Mouse (Mus musculus) ES-E14 (cell line): ENCODE data around the gene Knop1. TPM values are rescaled to one million over a fixed set of nuclear protein-coding genes. Genes with fewer than 3 reads are reported as not detected.

ENCODE experiments used
- DNase-seq: peaks from one replicate; pipeline ENCODE4 v3.0.0-alpha.2; 2013; ENCODE audit warnings: low read depth, low spot score
- H3K27ac ChIP-seq: 2 replicates; pipeline ENCODE4 v1.5.1; 2012; ENCODE audit warnings: low read depth, mild to moderate bottlenecking, low read length, moderate library complexity, mixed read lengths; ENCODE audit not compliant: poor library complexity, insufficient read depth, severe bottlenecking
- H3K36me3 ChIP-seq: 2 replicates; pipeline ENCODE4 v1.6.1; 2012; ENCODE audit warnings: mild to moderate bottlenecking, low read length, moderate library complexity, mixed read lengths; ENCODE audit not compliant: control insufficient read depth, poor library complexity, insufficient read depth, severe bottlenecking
- H3K4me1 ChIP-seq, 2 experiments: fragments of 150-350 bp in 1 of 2; sonication (generic) in 1 of 2; 2 replicates each; pipeline ENCODE4 v1.6.1; 2012; ENCODE audit warnings: low read length in 2 of 2, mild to moderate bottlenecking in 1 of 2, mixed read lengths in 1 of 2; ENCODE audit not compliant: control insufficient read depth in 2 of 2, insufficient read depth in 2 of 2, poor library complexity in 1 of 2
- H3K4me3 ChIP-seq, 2 experiments: fragments of 150-350 bp in 1 of 2; sonication (generic) in 1 of 2; 2 replicates each; pipeline ENCODE4 v1.5.1; 2012; ENCODE audit warnings: low read length in 2 of 2, low read depth in 1 of 2, mild to moderate bottlenecking in 1 of 2, mixed read lengths in 1 of 2; ENCODE audit not compliant: insufficient read depth in 1 of 2, poor library complexity in 1 of 2, severe bottlenecking in 1 of 2
- H3K9ac ChIP-seq: 2 replicates; pipeline ENCODE4 v1.6.1; 2012; ENCODE audit warnings: low read depth, mild to moderate bottlenecking, low read length, mixed read lengths; ENCODE audit not compliant: poor library complexity, insufficient read depth, severe bottlenecking
- H3K9me3 ChIP-seq: fragments of 150-350 bp; sonication (generic); 2 replicates; pipeline ENCODE4 v1.6.1; 2012; ENCODE audit warnings: low read depth, mild to moderate bottlenecking, low read length; ENCODE audit not compliant: control insufficient read depth, insufficient read depth
- CHD2 ChIP-seq: IDR thresholded peaks from 2 replicates; pipeline ENCODE4 v1.6.1; 2014; ENCODE audit warnings: mild to moderate bottlenecking, low read depth, low read length, inconsistent platforms
- HCFC1 ChIP-seq: IDR thresholded peaks from 2 replicates; pipeline ENCODE4 v1.6.1; 2012; ENCODE audit warnings: low read length, inconsistent platforms, borderline replicate concordance; ENCODE audit not compliant: insufficient read depth
- MAFK ChIP-seq: IDR thresholded peaks from 2 replicates; pipeline ENCODE4 v1.6.1; 2014; ENCODE audit warnings: mild to moderate bottlenecking, low read depth, low read length, inconsistent platforms; ENCODE audit not compliant: insufficient read depth
- ZC3H11A ChIP-seq: IDR thresholded peaks from 2 replicates; pipeline ENCODE4 v1.6.1; 2012; ENCODE audit warnings: low read depth, mild to moderate bottlenecking, inconsistent platforms, low read length, borderline replicate concordance
- ZNF384 ChIP-seq: IDR thresholded peaks from 2 replicates; pipeline ENCODE4 v1.6.1; 2012; ENCODE audit warnings: low read depth, low read length, inconsistent platforms
- in situ Hi-C, 2 experiments: fragments of 600-800 bp; cut with MboI; formaldehyde crosslinking; loops; one replicate each; pipeline ENCODE4 v1.15.1; 2025; ENCODE audit warnings: low sequenced_read_pairs in 2 of 2, inconsistent platforms in 1 of 2; ENCODE audit not compliant: unreplicated experiment in 2 of 2
- total RNA-seq: library from RNA; depleted of rRNA; stranded (reverse); fragments of 300-350 nt; gene quantifications from 2 replicates; pipeline ENCODE4 v1.2.3, GENCODE M21; 2012; rRNA removed

The Knop1 gene
- total RNA-seq, 1 experiment: 56.8 TPM

- in situ Hi-C loops: no loop called here
- no peak overlapping the region for H3K9ac ChIP-seq
- no peak overlapping the region for H3K27ac ChIP-seq
- H3K4me3 ChIP-seq: no peak overlapping the region
- DNase-seq: no peak
- H3K36me3 ChIP-seq: peaks cover 4% of the 10 kb centered on the region
- TF ChIP-seq ZC3H11A (no peak), MAFK (no peak), CHD2 (no peak), HCFC1 (no peak), ZNF384 (no peak)
- no peaks in the 10 kb centered on the region for H3K9me3 ChIP-seq
- no peaks in the 10 kb centered on the region for H3K4me1 ChIP-seq
Measured at GRCm38 (mm10) chr7:118798105-118798570, 57.9 kb downstream of the Knop1 start.

GRCm38 (mm10) chr7:118797600-118797999 is 58.5 kb downstream of the Knop1 start:
- H3K36me3 ChIP-seq: peaks cover 4% of the 10 kb centered on the region
- no peak overlapping the region for H3K27ac ChIP-seq
- no peak for TF ChIP-seq MAFK
- no peak for TF ChIP-seq ZC3H11A
- TF ChIP-seq ZNF384: no peak
- no peak for TF ChIP-seq HCFC1
- TF ChIP-seq CHD2: no peak
- H3K9me3 ChIP-seq: no peaks in the 10 kb centered on the region
- in situ Hi-C loops: no loop called here
- no peak for DNase-seq
- H3K4me1 ChIP-seq: no peaks in the 10 kb centered on the region
- H3K4me3 ChIP-seq: no peak overlapping the region
- H3K9ac ChIP-seq: no peak overlapping the region

- DNase-seq: no peak
- Histone ChIP-seq H3K36me3 (peaks cover 5% of the 10 kb centered on the region), H3K9ac (no peak overlapping the region), H3K4me3 (no peak overlapping the region), H3K9me3 (no peaks in the 10 kb centered on the region), H3K27ac (no peak overlapping the region), H3K4me1 (no peaks in the 10 kb centered on the region)
- TF ChIP-seq CHD2 (no peak), HCFC1 (no peak), ZNF384 (no peak), ZC3H11A (no peak), MAFK (no peak)
- in situ Hi-C loops: no loop called here
Measured at GRCm38 (mm10) chr7:118796838-118797237, 59.2 kb downstream of the Knop1 start.

- no peak for DNase-seq
- Histone ChIP-seq H3K27ac (no peak overlapping the region), H3K4me3 (no peak overlapping the region), H3K9me3 (no peaks in the 10 kb centered on the region), H3K9ac (no peak overlapping the region), H3K36me3 (peaks cover 2% of the 10 kb centered on the region; the same call in 1 of the 2 replicates), H3K4me1 (no peaks in the 10 kb centered on the region)
- in situ Hi-C loops: no loop called here
- no peak for TF ChIP-seq CHD2
- TF ChIP-seq ZNF384: no peak
- TF ChIP-seq ZC3H11A: no peak
- no peak for TF ChIP-seq HCFC1
- TF ChIP-seq MAFK: no peak
Measured at GRCm38 (mm10) chr7:118795779-118796178, 60.3 kb downstream of the Knop1 start.

- H3K9ac ChIP-seq: no peak overlapping the region
- TF ChIP-seq MAFK (no peak), CHD2 (no peak), HCFC1 (no peak), ZNF384 (no peak), ZC3H11A (no peak)
- in situ Hi-C loops: no loop called here
- H3K4me1 ChIP-seq: no peaks in the 10 kb centered on the region
- no peaks in the 10 kb centered on the region for H3K9me3 ChIP-seq
- H3K27ac ChIP-seq: no peak overlapping the region
- DNase-seq: no peak
- H3K4me3 ChIP-seq: no peak overlapping the region
- peaks cover 2% of the 10 kb centered on the region; the same call in 1 of the 2 replicates for H3K36me3 ChIP-seq
Measured at GRCm38 (mm10) chr7:118793899-118794298, 62.2 kb downstream of the Knop1 start.

Other genes starting within 250 kb of the Knop1 start
- gene Gde1, start 150.5 kb downstream of the Knop1 start, total RNA-seq: 57.6 and 70.7 TPM in 2 replicates
- 25.8 and 28.6 TPM in 2 replicates for gene Ccp110, start 143.7 kb downstream of the Knop1 start, total RNA-seq
- gene Vps35l, start 116.0 kb downstream of the Knop1 start, total RNA-seq: 36.8 and 49.2 TPM in 2 replicates
- 1.8 and 2.8 TPM in 2 replicates for gene Iqck, start 502 bp downstream of the Knop1 start, total RNA-seq
- gene Gprc5b, start 139.0 kb upstream of the Knop1 start, total RNA-seq: 7.3 and 22.3 TPM in 2 replicates